ENCODE assay signal across 9 mouse cellular contexts in the genomic region with DNA sequence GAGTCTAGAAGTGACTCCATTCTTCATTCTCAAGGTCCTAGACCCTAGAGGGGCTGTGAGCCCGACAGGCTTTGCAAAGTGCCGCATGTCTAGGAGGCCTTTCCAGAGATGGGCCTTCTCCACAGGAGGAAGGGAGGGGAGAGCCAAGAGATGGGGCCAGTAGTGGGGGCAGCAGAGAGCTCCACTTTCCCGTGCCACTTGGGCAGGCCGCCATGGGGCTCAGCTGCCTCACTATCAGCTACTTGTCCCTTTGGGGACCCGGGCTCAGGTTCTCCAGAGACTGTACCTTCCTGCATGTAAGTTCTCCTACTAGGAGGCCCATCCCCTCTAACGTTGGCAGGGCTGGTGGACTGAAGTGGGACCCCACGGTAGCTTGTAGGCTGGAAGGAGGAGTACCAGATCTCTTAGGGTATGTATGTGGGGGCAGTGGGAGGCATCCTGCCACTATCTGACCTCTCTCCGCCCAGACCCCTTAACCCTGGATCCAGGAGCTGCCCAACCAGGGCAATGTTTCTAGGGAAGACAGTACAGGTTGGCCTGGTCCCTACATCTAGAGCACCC. TPM values are rescaled to one million over a fixed set of nuclear protein-coding genes. Genes with fewer than 3 reads are reported as not detected.
DNase-seq lines count a peak whose midpoint lies in the region; ATAC-seq and TF ChIP-seq lines count a peak whose summit lies in the region.
"Had no signal": no experiment of that assay in that cellular context is flagged by ENCODE, and none has a peak within 500 bp of the region (broad histone marks: within the 10 kb centered on the region; RNA-seq: fewer than 3 reads in every experiment).

No protein-coding gene starts in this region.

- peaks cover 30% of the 10 kb centered on the region for H3K36me3 ChIP-seq in kidney, embryonic 15.5 days
- H3K36me3 ChIP-seq in forebrain, postnatal 0 days (ENCODE audit: insufficient read depth) = peaks cover 25% of the 10 kb centered on the region
- H3K36me3 ChIP-seq in midbrain, embryonic 11.5 days (ENCODE audit: control insufficient read depth, insufficient read depth, low read length) = 0 out of 2 replicates have a peak, but pooled peaks cover 2% of the 10 kb centered on the region
- H3K36me3 ChIP-seq in kidney, embryonic 16.5 days (ENCODE audit: insufficient read depth, low read length) = peaks cover 22% of the 10 kb centered on the region; the same call in 1 of the 2 replicates

- WGBS in kidney, embryonic 15.5 days = 69% methylated on average over 8 of the region's 8 CpGs
- WGBS in forebrain, postnatal 0 days = 67% methylated on average over 8 of the region's 8 CpGs
- 74% methylated on average over 8 of the region's 8 CpGs for WGBS in midbrain, embryonic 11.5 days
- WGBS in kidney, embryonic 16.5 days = 73% methylated on average over 8 of the region's 8 CpGs

- no peaks in the 10 kb centered on the region for H3K9me3 ChIP-seq in kidney, embryonic 15.5 days (replicated peaks)
- H3K9me3 ChIP-seq in forebrain, postnatal 0 days (ENCODE audit: low read length) = no peaks in the 10 kb centered on the region
- H3K9me3 ChIP-seq in midbrain, embryonic 11.5 days (ENCODE audit: control insufficient read depth, low read length) = no peaks in the 10 kb centered on the region
- no peaks in the 10 kb centered on the region for H3K9me3 ChIP-seq in kidney, embryonic 16.5 days (ENCODE audit: low read length)

- peaks cover 42% of the 10 kb centered on the region for H3K4me1 ChIP-seq in kidney, embryonic 15.5 days
- H3K4me1 ChIP-seq in forebrain, postnatal 0 days (ENCODE audit: insufficient read depth) = peaks cover 23% of the 10 kb centered on the region
- peaks cover 10% of the 10 kb centered on the region for H3K4me1 ChIP-seq in midbrain, embryonic 11.5 days (ENCODE audit: control insufficient read depth, insufficient read depth, low read length)
- peaks cover 14% of the 10 kb centered on the region for H3K4me1 ChIP-seq in kidney, embryonic 16.5 days (ENCODE audit: insufficient read depth, low read length)

- TF ChIP-seq CTCF in forebrain, postnatal 0 days (IDR thresholded peaks at IDR 0.05; ENCODE audit: low read depth) = no peak

- no peak overlapping the region for H3K27ac ChIP-seq in kidney, embryonic 15.5 days
- no peak overlapping the region for H3K27ac ChIP-seq in forebrain, postnatal 0 days (ENCODE audit: low read depth, low read length)
- no peak overlapping the region for H3K27ac ChIP-seq in midbrain, embryonic 11.5 days (ENCODE audit: low read depth, low read length)
- H3K27ac ChIP-seq in kidney, embryonic 16.5 days (ENCODE audit: low read length) = no peak overlapping the region

- no peak for DNase-seq in kidney, adult 8-10 months
- DNase-seq in forebrain, postnatal 0 days = no peak
- peak; percentile 69 for DNase-seq in midbrain, embryonic 11.5 days (ENCODE audit: low spot score, missing footprints)
- DNase-seq in right cerebral cortex, postnatal 36 days (ENCODE audit: low spot score in 2 of 2) = no peak

- H3K9ac ChIP-seq in kidney, embryonic 15.5 days = no peak overlapping the region
- H3K9ac ChIP-seq in forebrain, postnatal 0 days = peak overlapping the region; percentile 22; the same call in 1 of the 2 replicates
- no peak overlapping the region for H3K9ac ChIP-seq in midbrain, embryonic 11.5 days (ENCODE audit: low read length)
- no peak overlapping the region for H3K9ac ChIP-seq in kidney, embryonic 16.5 days (replicated peaks; ENCODE audit: low read length)

- no peak overlapping the region for H3K4me3 ChIP-seq in kidney, embryonic 15.5 days (replicated peaks)
- no peak overlapping the region for H3K4me3 ChIP-seq in forebrain, postnatal 0 days (ENCODE audit: low read depth, low read length)
- no peak overlapping the region for H3K4me3 ChIP-seq in midbrain, embryonic 11.5 days (ENCODE audit: low read depth, low read length)
- H3K4me3 ChIP-seq in kidney, embryonic 16.5 days (ENCODE audit: low read length) = no peak overlapping the region

- peaks cover 19% of the 10 kb centered on the region for H3K27me3 ChIP-seq in kidney, embryonic 15.5 days
- no peaks in the 10 kb centered on the region; the same call in 1 of the 2 replicates for H3K27me3 ChIP-seq in forebrain, postnatal 0 days (ENCODE audit: insufficient read depth, low read length)
- H3K27me3 ChIP-seq in midbrain, embryonic 11.5 days (ENCODE audit: control insufficient read depth, insufficient read depth, low read length) = peaks cover 11% of the 10 kb centered on the region
- H3K27me3 ChIP-seq in kidney, embryonic 16.5 days (ENCODE audit: insufficient read depth, low read length) = peaks cover 11% of the 10 kb centered on the region

- no peak for ATAC-seq in kidney, embryonic 15.5 days (replicated peaks; ENCODE audit: low FRiP score)
- peak; percentile 13; the same call in 1 of the 2 replicates for ATAC-seq in common myeloid progenitor, adult 5-6 weeks (replicated peaks; ENCODE audit: low read depth, poor library complexity, severe bottlenecking)
- no peak for ATAC-seq in forebrain, postnatal 0 days
- no peak for ATAC-seq in midbrain, embryonic 11.5 days (ENCODE audit: low FRiP score)
- no peak for ATAC-seq in erythroblast, adult 5-6 weeks (replicated peaks; ENCODE audit: low FRiP score, poor library complexity, severe bottlenecking)
- no peak for ATAC-seq in kidney, embryonic 16.5 days (ENCODE audit: low FRiP score, low TSS enrichment)

- peak overlapping the region; percentile 86; the same call in 1 of the 2 replicates for H3K4me2 ChIP-seq in kidney, embryonic 15.5 days
- H3K4me2 ChIP-seq in forebrain, postnatal 0 days (ENCODE audit: low read depth) = peak overlapping the region; percentile 94
- H3K4me2 ChIP-seq in midbrain, embryonic 11.5 days = no peak overlapping the region
- H3K4me2 ChIP-seq in kidney, embryonic 16.5 days (replicated peaks; ENCODE audit: low read depth, low read length) = no peak overlapping the region

RNA-seq across cellular contexts. Expression of a gene that starts 3.3 kb away (rescaled TPM):
- 15.1 and 16.2 TPM in 2 replicates for polyA plus RNA-seq in kidney, embryonic 15.5 days (2015; fragmentation: Nextera tagmentation; extraction: Ambion mirVana)
- total RNA-seq in common myeloid progenitor, adult 5-6 weeks (2017) = 12.0 and 19.4 TPM in 2 replicates
- 4.6 and 9.1 TPM in 2 replicates for total RNA-seq in forebrain, postnatal 0 days (2014; rRNA removed)
- 13.1 and 14.4 TPM in 2 replicates for polyA plus RNA-seq in forebrain, postnatal 0 days (2015; fragmentation: Nextera tagmentation; extraction: Ambion mirVana)
- 9.2 and 9.5 TPM in 2 replicates for polyA plus RNA-seq in midbrain, embryonic 11.5 days (2014; fragmentation: Nextera tagmentation; extraction: Ambion mirVana)
- 16.5 and 18.3 TPM in 2 replicates for total RNA-seq in erythroblast, adult 5-6 weeks (2015; ENCODE audit: low replicate concordance)
- 3.1 and 7.1 TPM in 2 replicates for total RNA-seq in erythroblast, adult 5-6 weeks (2017; ENCODE audit: low replicate concordance)
- polyA plus RNA-seq in kidney, embryonic 16.5 days (2015; fragmentation: Nextera tagmentation; extraction: Ambion mirVana) = 20.7 and 21.6 TPM in 2 replicates

RNA-seq across cellular contexts. Expression of a gene that starts 23.2 kb away (rescaled TPM):
- 17.7 and 21.3 TPM in 2 replicates for polyA plus RNA-seq in kidney, embryonic 15.5 days (2015; fragmentation: Nextera tagmentation; extraction: Ambion mirVana)
- total RNA-seq in common myeloid progenitor, adult 5-6 weeks (2017) = 11.2 and 12.6 TPM in 2 replicates
- total RNA-seq in forebrain, postnatal 0 days (2014; rRNA removed) = 26.5 and 36.7 TPM in 2 replicates
- polyA plus RNA-seq in forebrain, postnatal 0 days (2015; fragmentation: Nextera tagmentation; extraction: Ambion mirVana) = 28.5 and 43.2 TPM in 2 replicates
- polyA plus RNA-seq in midbrain, embryonic 11.5 days (2014; fragmentation: Nextera tagmentation; extraction: Ambion mirVana) = 20.5 and 21.9 TPM in 2 replicates
- total RNA-seq in erythroblast, adult 5-6 weeks (2015; ENCODE audit: low replicate concordance) = 0.19 and 0.63 TPM in 2 replicates
- total RNA-seq in erythroblast, adult 5-6 weeks (2017; ENCODE audit: low replicate concordance) = 1.3 and 1.5 TPM in 2 replicates
- polyA plus RNA-seq in kidney, embryonic 16.5 days (2015; fragmentation: Nextera tagmentation; extraction: Ambion mirVana) = 21.7 and 24.5 TPM in 2 replicates

RNA-seq across cellular contexts. Expression of a gene that starts 56.0 kb away (rescaled TPM):
- polyA plus RNA-seq in kidney, embryonic 15.5 days (2015; fragmentation: Nextera tagmentation; extraction: Ambion mirVana) = 32.1 and 34.9 TPM in 2 replicates
- not detected in 2 replicates for total RNA-seq in common myeloid progenitor, adult 5-6 weeks (2017)
- 223 and 225 TPM in 2 replicates for total RNA-seq in forebrain, postnatal 0 days (2014; rRNA removed)
- 129 and 150 TPM in 2 replicates for polyA plus RNA-seq in forebrain, postnatal 0 days (2015; fragmentation: Nextera tagmentation; extraction: Ambion mirVana)
- 34.5 and 37.1 TPM in 2 replicates for polyA plus RNA-seq in midbrain, embryonic 11.5 days (2014; fragmentation: Nextera tagmentation; extraction: Ambion mirVana)
- not detected in 2 replicates for total RNA-seq in erythroblast, adult 5-6 weeks (2015; ENCODE audit: low replicate concordance)
- not detected in 2 replicates for total RNA-seq in erythroblast, adult 5-6 weeks (2017; ENCODE audit: low replicate concordance)
- polyA plus RNA-seq in kidney, embryonic 16.5 days (2015; fragmentation: Nextera tagmentation; extraction: Ambion mirVana) = 28.9 and 30.4 TPM in 2 replicates
- total RNA-seq: monocyte, adult 5-6 weeks had no signal

Comparison
In these comparisons a context has a peak if more than half of its experiments do, and no peak if none do; other contexts are left out.
1. H3K4me2 ChIP-seq: peak in kidney, embryonic 15.5 days (single experiment) and forebrain, postnatal 0 days (single experiment); none in midbrain, embryonic 11.5 days (single experiment) and kidney, embryonic 16.5 days (single experiment).